Mouse (Mus musculus): ENCODE results near the gene 4930563M21Rik. TPM values are rescaled to one million over a fixed set of nuclear protein-coding genes. Genes with fewer than 3 reads are reported as not detected.

The 4930563M21Rik gene
- polyA plus RNA-seq, 1 experiment from 2014 or later, result not detected

GRCm38 (mm10) chr9:55937664-55938617 is 72.4 kb downstream of the 4930563M21Rik start, which contains the start of gene Scaper:
Gene Scaper (minus strand): TSS chr9:55938119.
- H3K36me3 ChIP-seq, result no peaks in the 10 kb centered on the region
- no peaks in the 10 kb centered on the region for H3K9me3 ChIP-seq (replicated peaks)
- H3K27me3 ChIP-seq (replicated peaks), result no peaks in the 10 kb centered on the region
- H3K9ac ChIP-seq (replicated peaks), result peak within 1 kb of the TSS; percentile 78
- peak; percentile 97 for ATAC-seq (ENCODE audit: low FRiP score)
- H3K4me3 ChIP-seq (replicated peaks), result peak within 1 kb of the TSS; percentile 80
- peak within 1 kb of the TSS; percentile 92 for H3K27ac ChIP-seq (replicated peaks)
- peak within 1 kb of the TSS; percentile 68 for H3K4me2 ChIP-seq
- under 1% methylated on average over 51 of the region's 60 CpGs for WGBS
- peaks cover 24% of the 10 kb centered on the region for H3K4me1 ChIP-seq

GRCm38 (mm10) chr9:55937224-55937663 is 73.1 kb downstream of the 4930563M21Rik start:
- Histone ChIP-seq H3K27ac (replicated peaks) (peak overlapping the region; percentile 92), H3K9ac (replicated peaks) (peak overlapping the region; percentile 78), H3K9me3 (replicated peaks) (no peaks in the 10 kb centered on the region), H3K36me3 (no peaks in the 10 kb centered on the region), H3K4me2 (peak overlapping the region; percentile 68), H3K4me3 (replicated peaks) (peak overlapping the region; percentile 80), H3K27me3 (replicated peaks) (no peaks in the 10 kb centered on the region), H3K4me1 (peaks cover 24% of the 10 kb centered on the region)
- ATAC-seq (ENCODE audit: low FRiP score), result peak; percentile 16
- 20% methylated on average over 5 of the region's 5 CpGs for WGBS

- Histone ChIP-seq H3K9me3 (replicated peaks) (no peaks in the 10 kb centered on the region), H3K27ac (replicated peaks) (no peak overlapping the region), H3K9ac (replicated peaks) (no peak overlapping the region), H3K4me2 (no peak overlapping the region), H3K27me3 (replicated peaks) (no peaks in the 10 kb centered on the region), H3K36me3 (no peaks in the 10 kb centered on the region), H3K4me1 (peaks cover 10% of the 10 kb centered on the region), H3K4me3 (replicated peaks) (no peak overlapping the region)
- ATAC-seq (ENCODE audit: low FRiP score), result no peak
- 85% methylated on average over 1 of the region's 1 CpGs for WGBS
Observed at GRCm38 (mm10) chr9:55932482-55932881, 77.9 kb downstream of the 4930563M21Rik start.

- no peak for ATAC-seq (ENCODE audit: low FRiP score)
- no peaks in the 10 kb centered on the region for H3K9me3 ChIP-seq (replicated peaks)
- no peak overlapping the region for H3K4me3 ChIP-seq (replicated peaks)
- no peaks in the 10 kb centered on the region for H3K36me3 ChIP-seq
- H3K9ac ChIP-seq (replicated peaks), result no peak overlapping the region
- H3K27me3 ChIP-seq (replicated peaks), result no peaks in the 10 kb centered on the region
- no peak overlapping the region for H3K27ac ChIP-seq (replicated peaks)
- WGBS, result 80% methylated on average over 3 of the region's 3 CpGs
- no peaks in the 10 kb centered on the region for H3K4me1 ChIP-seq
- H3K4me2 ChIP-seq, result no peak overlapping the region
Observed at GRCm38 (mm10) chr9:55918579-55918978, 91.8 kb downstream of the 4930563M21Rik start.

- Histone ChIP-seq H3K4me3 (replicated peaks) (no peak overlapping the region), H3K36me3 (no peaks in the 10 kb centered on the region), H3K9me3 (replicated peaks) (no peaks in the 10 kb centered on the region), H3K4me2 (no peak overlapping the region), H3K4me1 (no peaks in the 10 kb centered on the region), H3K9ac (replicated peaks) (no peak overlapping the region), H3K27ac (replicated peaks) (no peak overlapping the region), H3K27me3 (replicated peaks) (no peaks in the 10 kb centered on the region)
- ATAC-seq (ENCODE audit: low FRiP score), result no peak
Observed at GRCm38 (mm10) chr9:55916751-55917150, 93.6 kb downstream of the 4930563M21Rik start.

Other genes starting within 250 kb of the 4930563M21Rik start
- gene Scaper, start 72.4 kb downstream of the 4930563M21Rik start, polyA plus RNA-seq (2015; fragmentation: Nextera tagmentation; extraction: Ambion mirVana), result 34.2 and 36.8 TPM in 2 replicates
- gene Rcn2, start 31.3 kb upstream of the 4930563M21Rik start, polyA plus RNA-seq (2015; fragmentation: Nextera tagmentation; extraction: Ambion mirVana), result 233 and 243 TPM in 2 replicates
- 0.84 and 4.6 TPM in 2 replicates for gene Pstpip1, start 79.4 kb upstream of the 4930563M21Rik start, polyA plus RNA-seq (2015; fragmentation: Nextera tagmentation; extraction: Ambion mirVana)
- gene Tspan3, start 154.9 kb upstream of the 4930563M21Rik start, polyA plus RNA-seq (2015; fragmentation: Nextera tagmentation; extraction: Ambion mirVana), result 578 and 595 TPM in 2 replicates

All from neural tube, embryonic 15.5 days (tissue).